Mouse (Mus musculus) hindbrain, embryonic 15.5 days (tissue): ENCODE results near the gene Xkr7. TPM values are rescaled to one million over a fixed set of nuclear protein-coding genes. Genes with fewer than 3 reads are reported as not detected.

Source experiments
- ATAC-seq: fragments of 200-750 bp; cut with Nextera tagmentation; 2 replicates; pipeline ENCODE4 v1.8.0; 2017; ENCODE audit warnings: low read depth, moderate number of reproducible peaks, moderate TSS enrichment; ENCODE audit not compliant: low FRiP score
- H3K27ac ChIP-seq: fragments of 300-500 bp; sonication (generic); replicated peaks from 2 replicates; pipeline ENCODE4 v1.5.1; 2015; ENCODE audit warnings: mild to moderate bottlenecking, inconsistent platforms
- H3K27me3 ChIP-seq: fragments of 300-500 bp; sonication (generic); 2 replicates; pipeline ENCODE4 v1.6.1; 2015; ENCODE audit warnings: control low read depth, inconsistent platforms
- H3K36me3 ChIP-seq: fragments of 300-500 bp; sonication (generic); 2 replicates; pipeline ENCODE4 v1.6.1; 2015; ENCODE audit warnings: control low read depth, inconsistent platforms
- H3K4me1 ChIP-seq: fragments of 300-500 bp; sonication (generic); replicated peaks from 2 replicates; pipeline ENCODE4 v1.6.1; 2015; ENCODE audit warnings: control low read depth, inconsistent platforms
- H3K4me2 ChIP-seq: fragments of 300-500 bp; sonication (generic); 2 replicates; pipeline ENCODE4 v1.6.1; 2015; ENCODE audit warnings: moderate library complexity, mild to moderate bottlenecking, inconsistent platforms
- H3K4me3 ChIP-seq: fragments of 300-500 bp; sonication (generic); 2 replicates; pipeline ENCODE4 v1.5.1; 2015; ENCODE audit warnings: mild to moderate bottlenecking, inconsistent platforms
- H3K9ac ChIP-seq: fragments of 300-500 bp; sonication (generic); 2 replicates; pipeline ENCODE4 v1.6.1; 2015; ENCODE audit warnings: inconsistent platforms
- H3K9me3 ChIP-seq: fragments of 300-500 bp; sonication (generic); 2 replicates; pipeline ENCODE4 v1.6.1; 2016; ENCODE audit warnings: control low read depth, inconsistent platforms
- WGBS: fragments of 180-500 bp; shearing (Covaris S2); methylation state at CpG from one replicate; pipeline ENCODE4 v1.1.7; 2015; 5-methylcytosine and 5-hydroxymethylcytosine counted together
- polyA plus RNA-seq: library from polyadenylated mRNA; unstranded; fragments of >200 nt; fragmentation: Nextera tagmentation; extraction: Ambion mirVana; gene quantifications from 2 replicates; pipeline ENCODE4 v1.2.1, GENCODE M21; 2015

Gene Xkr7
- polyA plus RNA-seq: 1.9 and 2.1 TPM in 2 replicates

GRCm38 (mm10) chr2:153031126-153032082 lies at the start of gene Xkr7:
TSS of gene Xkr7 (plus strand) at chr2:153031852.
- Histone ChIP-seq H3K4me2 (peak within 1 kb of the TSS; percentile 75), H3K27ac (peak within 1 kb of the TSS; percentile 93), H3K9ac (peak within 1 kb of the TSS; percentile 68), H3K36me3 (no peaks in the 10 kb centered on the region), H3K27me3 (no peaks in the 10 kb centered on the region), H3K4me3 (peak within 1 kb of the TSS; percentile 77), H3K9me3 (no peaks in the 10 kb centered on the region), H3K4me1 (peaks cover 48% of the 10 kb centered on the region)
- under 1% methylated on average over 34 of the region's 54 CpGs for WGBS
- ATAC-seq: peak; percentile 85

- peak; percentile 62; the same call in 1 of the 2 replicates for ATAC-seq
- H3K36me3 ChIP-seq: no peaks in the 10 kb centered on the region
- no peak overlapping the region for H3K4me2 ChIP-seq
- H3K9me3 ChIP-seq: no peaks in the 10 kb centered on the region
- peaks cover 5% of the 10 kb centered on the region; the same call in 1 of the 2 replicates for H3K4me1 ChIP-seq
- no peaks in the 10 kb centered on the region for H3K27me3 ChIP-seq
- no peak overlapping the region for H3K27ac ChIP-seq
- no peak overlapping the region for H3K4me3 ChIP-seq
- H3K9ac ChIP-seq: no peak overlapping the region
- WGBS: 13% methylated on average over 1 of the region's 1 CpGs
Measured at GRCm38 (mm10) chr2:152985582-152985981, 46.1 kb upstream of the Xkr7 start.

GRCm38 (mm10) chr2:152991529-152991928 lies 40.1 kb upstream of the Xkr7 start:
- no peak for ATAC-seq
- no peaks in the 10 kb centered on the region for H3K36me3 ChIP-seq
- no peak overlapping the region for H3K4me2 ChIP-seq
- no peak overlapping the region for H3K9ac ChIP-seq
- H3K27me3 ChIP-seq: no peaks in the 10 kb centered on the region
- no peaks in the 10 kb centered on the region for H3K9me3 ChIP-seq
- no peak overlapping the region for H3K4me3 ChIP-seq
- H3K27ac ChIP-seq: no peak overlapping the region
- 92% methylated on average over 9 of the region's 9 CpGs for WGBS
- H3K4me1 ChIP-seq: no peaks in the 10 kb centered on the region

GRCm38 (mm10) chr2:152997046-152997445 lies 34.6 kb upstream of the Xkr7 start:
- no peak overlapping the region for H3K9ac ChIP-seq
- H3K27ac ChIP-seq: no peak overlapping the region
- no peaks in the 10 kb centered on the region for H3K27me3 ChIP-seq
- no peaks in the 10 kb centered on the region for H3K4me1 ChIP-seq
- H3K36me3 ChIP-seq: no peaks in the 10 kb centered on the region
- no peaks in the 10 kb centered on the region for H3K9me3 ChIP-seq
- no peak for ATAC-seq
- H3K4me2 ChIP-seq: no peak overlapping the region
- WGBS: 70% methylated on average over 4 of the region's 4 CpGs
- no peak overlapping the region for H3K4me3 ChIP-seq

- Histone ChIP-seq H3K27ac (no peak overlapping the region), H3K9ac (no peak overlapping the region), H3K4me3 (no peak overlapping the region), H3K36me3 (0 out of 2 replicates have a peak, but pooled peaks cover 9% of the 10 kb centered on the region), H3K9me3 (no peaks in the 10 kb centered on the region), H3K4me1 (no peaks in the 10 kb centered on the region), H3K27me3 (no peaks in the 10 kb centered on the region), H3K4me2 (no peak overlapping the region)
- no peak for ATAC-seq
- WGBS: 83% methylated on average over 15 of the region's 15 CpGs
Measured at GRCm38 (mm10) chr2:153002492-153003248, 29.0 kb upstream of the Xkr7 start.

- Histone ChIP-seq H3K4me3 (no peak overlapping the region), H3K9ac (no peak overlapping the region), H3K36me3 (peaks cover 18% of the 10 kb centered on the region), H3K4me1 (no peaks in the 10 kb centered on the region), H3K27ac (no peak overlapping the region), H3K9me3 (no peaks in the 10 kb centered on the region), H3K27me3 (no peaks in the 10 kb centered on the region), H3K4me2 (no peak overlapping the region)
- WGBS: 51% methylated on average over 13 of the region's 13 CpGs
- no peak for ATAC-seq
Measured at GRCm38 (mm10) chr2:153003681-153004338, 27.8 kb upstream of the Xkr7 start.

- H3K9ac ChIP-seq: no peak overlapping the region
- H3K27ac ChIP-seq: no peak overlapping the region
- H3K9me3 ChIP-seq: no peaks in the 10 kb centered on the region
- peaks cover 39% of the 10 kb centered on the region for H3K36me3 ChIP-seq
- WGBS: 97% methylated on average over 3 of the region's 3 CpGs
- no peak overlapping the region for H3K4me3 ChIP-seq
- ATAC-seq: no peak
- H3K27me3 ChIP-seq: no peaks in the 10 kb centered on the region
- H3K4me1 ChIP-seq: no peaks in the 10 kb centered on the region
- no peak overlapping the region for H3K4me2 ChIP-seq
Measured at GRCm38 (mm10) chr2:153005981-153006380, 25.7 kb upstream of the Xkr7 start.

- Histone ChIP-seq H3K9ac (no peak overlapping the region), H3K36me3 (peaks cover 48% of the 10 kb centered on the region), H3K4me1 (peaks cover 13% of the 10 kb centered on the region), H3K27ac (no peak overlapping the region), H3K27me3 (no peaks in the 10 kb centered on the region), H3K4me3 (no peak overlapping the region), H3K9me3 (no peaks in the 10 kb centered on the region), H3K4me2 (no peak overlapping the region)
- 88% methylated on average over 12 of the region's 12 CpGs for WGBS
- no peak for ATAC-seq
Measured at GRCm38 (mm10) chr2:153009192-153009973, 22.3 kb upstream of the Xkr7 start.

- Histone ChIP-seq H3K9ac (peak overlapping the region; percentile 80), H3K4me3 (peak overlapping the region; percentile 87), H3K27ac (no peak overlapping the region), H3K4me2 (peak overlapping the region; percentile 90), H3K36me3 (peaks cover 28% of the 10 kb centered on the region), H3K9me3 (no peaks in the 10 kb centered on the region), H3K4me1 (peaks cover 26% of the 10 kb centered on the region), H3K27me3 (0 out of 2 replicates have a peak, but pooled peaks cover 7% of the 10 kb centered on the region)
- WGBS: 96% methylated on average over 11 of the region's 11 CpGs
- ATAC-seq: no peak
Measured at GRCm38 (mm10) chr2:153013724-153014515, 17.7 kb upstream of the Xkr7 start.

GRCm38 (mm10) chr2:153014758-153015593 lies 16.7 kb upstream of the Xkr7 start, which contains the start of gene Pdrg1:
TSS of gene Pdrg1 (minus strand) at chr2:153015427.
- Histone ChIP-seq H3K9me3 (no peaks in the 10 kb centered on the region), H3K27ac (peak within 1 kb of the TSS; percentile 52), H3K4me2 (peak within 1 kb of the TSS; percentile 90), H3K27me3 (0 out of 2 replicates have a peak, but pooled peaks cover 7% of the 10 kb centered on the region), H3K4me1 (peaks cover 26% of the 10 kb centered on the region), H3K9ac (peak within 1 kb of the TSS; percentile 80), H3K4me3 (peak within 1 kb of the TSS; percentile 87), H3K36me3 (peaks cover 18% of the 10 kb centered on the region)
- ATAC-seq: peak; percentile 97
- 2% methylated on average over 54 of the region's 54 CpGs for WGBS
